Mouse (Mus musculus): Measurements from ENCODE around the gene Ptprg.
A peak's percentile ranks its signal among the peaks of the same experiment; 100 is the strongest.

The Ptprg gene

DNA sequence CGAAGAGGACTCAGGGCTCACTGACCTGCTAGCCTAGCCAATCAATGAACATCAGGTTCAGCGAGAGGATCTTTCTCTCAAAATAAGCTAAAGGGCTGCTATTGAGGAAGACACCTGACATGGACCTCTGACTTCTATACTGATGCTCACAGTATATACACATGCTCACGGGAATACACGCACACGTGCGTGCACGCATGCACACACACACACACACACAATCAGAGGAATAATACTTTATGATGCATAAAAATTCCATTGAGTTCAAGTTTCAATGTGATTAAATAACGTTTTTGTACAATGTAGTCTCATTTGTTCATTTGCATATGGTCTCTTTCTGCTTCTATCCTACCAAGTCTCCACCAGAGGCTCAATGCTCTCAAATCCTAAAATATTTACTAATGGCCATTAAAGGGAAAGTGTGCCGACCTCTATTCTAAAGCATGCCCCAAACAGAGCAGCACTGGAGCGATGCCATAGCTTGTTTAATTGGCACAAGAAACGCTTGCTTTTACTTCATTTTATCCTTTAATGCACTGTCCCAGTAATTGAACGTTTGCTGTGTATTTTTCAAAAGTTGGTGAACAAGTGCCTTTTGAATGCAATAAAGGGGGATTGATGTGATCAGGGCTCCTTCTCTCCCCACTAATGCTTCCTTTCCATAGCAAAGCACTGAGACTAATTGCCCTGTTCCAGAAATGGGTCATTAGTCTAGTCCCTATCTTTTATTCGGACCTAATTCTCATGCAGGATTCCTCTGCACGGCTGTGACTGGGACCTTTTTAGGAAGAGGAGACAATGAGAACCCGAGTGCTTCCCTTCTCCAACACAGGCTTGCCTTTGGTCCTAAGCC is 407.2 kb downstream of the Ptprg start:
- no peak for DNase-seq (ENCODE audit: low read depth, low spot score)

- no peak for DNase-seq (ENCODE audit: low read depth, low spot score)
Measured at GRCm38 (mm10) chr14:11962101-11962500, 408.8 kb downstream of the Ptprg start.

- DNase-seq (ENCODE audit: low read depth, low spot score), result peak; percentile 89
Measured at GRCm38 (mm10) chr14:11962561-11962960, 409.2 kb downstream of the Ptprg start.

GRCm38 (mm10) chr14:11963791-11964190 is 410.5 kb downstream of the Ptprg start:
- peak; percentile 48 for DNase-seq (ENCODE audit: low read depth, low spot score)

- peak; percentile 71 for DNase-seq (ENCODE audit: low read depth, low spot score)
Measured at GRCm38 (mm10) chr14:11964326-11964725, 411.0 kb downstream of the Ptprg start.

DNA sequence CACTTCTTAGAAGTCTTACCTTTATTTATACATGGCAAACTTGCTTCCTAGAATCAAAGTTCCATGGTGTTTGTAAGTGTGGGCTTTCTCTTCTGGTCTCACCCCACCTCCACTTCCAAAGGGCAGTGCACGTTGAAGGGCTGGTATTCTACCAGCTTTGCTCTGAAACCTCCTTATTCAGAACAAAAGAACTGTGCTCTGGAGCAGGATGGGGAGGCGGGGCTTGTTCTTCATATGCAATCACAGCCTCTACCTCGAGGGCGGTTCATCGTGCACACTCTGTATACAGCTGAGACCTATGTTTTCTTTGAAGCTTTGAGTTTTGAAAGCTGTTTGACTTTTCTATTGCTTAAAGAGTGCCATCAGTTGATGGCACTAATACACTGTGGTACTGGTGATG is 412.5 kb downstream of the Ptprg start:
- peak; percentile 71 for DNase-seq (ENCODE audit: low read depth, low spot score)

GRCm38 (mm10) chr14:11981764-11982163 is 428.4 kb downstream of the Ptprg start:
- DNase-seq (ENCODE audit: low read depth, low spot score), result no peak

DNA sequence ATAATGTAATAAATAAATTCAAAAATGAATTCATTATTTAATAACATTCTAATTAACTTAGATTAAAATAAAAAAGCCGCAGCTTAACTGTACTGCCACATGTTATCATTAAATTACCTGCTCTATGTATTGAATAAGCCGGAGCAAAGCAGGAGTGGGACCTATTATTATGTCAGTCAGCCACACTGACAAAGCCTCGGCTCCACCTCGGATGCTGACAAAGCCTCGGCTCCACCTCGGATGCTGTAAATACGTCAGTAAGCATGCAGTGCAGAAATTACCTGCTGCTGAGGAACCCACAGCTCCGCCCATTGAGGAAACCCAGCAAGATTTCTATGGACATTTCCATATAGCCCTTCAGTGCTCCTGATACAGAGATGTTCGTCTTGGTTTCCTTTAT is 429.7 kb downstream of the Ptprg start:
- DNase-seq (ENCODE audit: low read depth, low spot score), result no peak

- no peak for DNase-seq (ENCODE audit: low read depth, low spot score)
Measured at GRCm38 (mm10) chr14:11984086-11984485, 430.8 kb downstream of the Ptprg start.

GRCm38 (mm10) chr14:11988975-11989374 is 435.6 kb downstream of the Ptprg start:
- no peak for DNase-seq (ENCODE audit: low read depth, low spot score)

- DNase-seq (ENCODE audit: low read depth, low spot score), result peak; percentile 78
Measured at GRCm38 (mm10) chr14:11991151-11991550, 437.8 kb downstream of the Ptprg start.

GRCm38 (mm10) chr14:11992111-11992510 is 438.8 kb downstream of the Ptprg start:
- DNase-seq (ENCODE audit: low read depth, low spot score), result no peak

GRCm38 (mm10) chr14:11992534-11992933 is 439.2 kb downstream of the Ptprg start:
- DNase-seq (ENCODE audit: low read depth, low spot score), result no peak

GRCm38 (mm10) chr14:11997555-11997954 is 444.2 kb downstream of the Ptprg start:
- DNase-seq (ENCODE audit: low read depth, low spot score), result no peak

GRCm38 (mm10) chr14:11998464-11998863 is 445.1 kb downstream of the Ptprg start:
- no peak for DNase-seq (ENCODE audit: low read depth, low spot score)

DNA sequence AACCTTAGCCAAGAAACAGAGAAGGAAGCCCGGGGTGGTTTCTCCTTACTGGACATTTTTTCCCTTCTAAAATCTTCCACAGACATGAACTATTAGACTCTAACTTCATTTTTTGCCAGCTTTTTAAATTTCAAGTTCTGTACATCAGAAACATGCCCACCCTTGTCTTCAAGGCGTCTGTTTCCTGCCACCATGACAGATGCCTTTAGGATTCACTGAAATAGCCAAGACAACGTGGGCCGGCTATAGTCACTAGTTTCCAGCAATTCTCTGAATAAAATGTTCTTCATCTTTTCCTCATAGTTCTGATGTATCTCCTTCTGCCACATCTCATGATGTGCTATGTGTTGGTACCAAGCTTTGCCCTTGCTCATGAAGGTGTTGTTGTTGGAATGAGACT is 450.7 kb downstream of the Ptprg start:
- no peak for DNase-seq (ENCODE audit: low read depth, low spot score)

DNA sequence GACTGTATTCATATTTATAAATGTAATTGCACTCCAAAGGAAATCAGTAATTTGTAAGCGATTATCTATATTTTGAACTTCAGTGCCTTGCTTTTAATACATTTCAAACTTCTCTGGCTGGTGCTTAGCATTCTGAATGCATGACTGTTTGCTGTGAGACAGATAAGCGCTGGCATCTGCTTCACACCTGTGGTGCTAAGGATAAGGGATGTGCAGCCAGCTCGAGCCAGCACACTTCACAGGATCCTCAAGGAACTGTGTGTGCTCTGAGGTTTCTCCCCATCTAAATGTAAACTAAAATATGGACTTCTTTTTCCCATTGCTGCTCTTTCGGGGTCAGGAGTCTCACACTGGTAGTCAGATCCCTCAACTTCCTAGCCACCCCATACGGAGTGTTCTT is 458.4 kb downstream of the Ptprg start:
- no peak for DNase-seq (ENCODE audit: low read depth, low spot score)

DNA sequence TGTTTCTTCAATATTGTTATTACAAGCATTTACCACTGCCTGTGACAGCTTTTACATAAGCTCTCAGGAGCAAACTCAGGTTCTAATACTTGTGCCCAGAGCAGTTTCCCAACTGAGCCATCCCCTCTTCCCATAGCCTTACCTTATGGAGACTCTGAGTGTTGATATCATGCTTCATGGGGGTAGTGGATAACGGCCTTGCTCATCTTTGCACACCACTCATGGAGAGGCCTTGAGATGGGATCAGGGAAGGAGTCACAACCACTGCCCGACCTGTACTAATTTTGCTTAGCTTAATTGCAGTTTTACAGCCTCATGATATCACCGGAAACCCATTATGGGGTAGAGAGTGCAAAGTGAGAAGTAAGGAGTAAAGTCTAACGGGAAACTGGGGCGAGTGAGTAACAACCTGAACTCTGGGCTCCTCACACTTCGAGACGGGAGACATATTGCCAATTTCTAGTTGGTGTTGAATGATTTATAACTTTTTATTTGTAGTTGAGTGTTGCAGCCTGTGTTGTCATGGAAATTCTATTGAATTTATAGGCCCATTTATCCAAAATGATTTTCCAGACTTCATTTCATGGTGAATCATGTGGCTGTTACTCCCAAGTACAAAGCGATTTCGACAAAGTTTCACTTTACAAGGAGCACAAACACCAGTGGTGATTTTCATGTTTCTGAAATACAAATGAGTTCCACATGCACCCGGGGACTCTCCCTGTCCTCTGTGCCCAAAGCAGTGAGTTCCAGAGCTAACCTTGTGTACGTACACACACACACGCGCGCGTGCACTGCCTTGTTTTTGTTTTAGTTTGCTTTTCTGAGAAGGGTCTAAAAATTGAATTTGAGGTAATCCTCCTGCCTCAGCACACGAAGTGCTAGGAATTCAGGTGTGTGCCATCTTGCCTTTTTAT is 472.7 kb downstream of the Ptprg start:
- no peak for DNase-seq (ENCODE audit: low read depth, low spot score)

DNA sequence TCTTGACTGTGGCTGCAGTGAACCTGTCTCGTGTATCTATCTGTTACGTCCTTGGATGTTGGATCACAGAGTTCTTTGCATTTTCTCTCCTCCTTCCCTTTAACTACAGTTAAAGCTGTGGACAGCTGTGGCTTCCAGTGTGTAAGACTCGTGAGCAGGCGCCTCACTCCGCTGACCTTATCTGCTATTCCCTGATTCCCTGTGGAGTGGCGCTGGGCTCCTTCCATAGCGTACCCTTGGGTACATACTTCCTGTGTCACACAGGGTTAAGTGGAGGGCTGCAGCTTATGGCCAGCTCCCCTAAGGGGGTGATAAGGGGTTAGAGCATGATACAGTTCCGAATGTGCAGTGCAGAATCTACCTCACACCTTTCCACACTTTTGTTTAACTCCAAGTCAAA is 473.9 kb downstream of the Ptprg start:
- DNase-seq (ENCODE audit: low read depth, low spot score), result no peak

GRCm38 (mm10) chr14:12029926-12030325 is 476.6 kb downstream of the Ptprg start:
- DNase-seq (ENCODE audit: low read depth, low spot score), result peak; percentile 14

DNA sequence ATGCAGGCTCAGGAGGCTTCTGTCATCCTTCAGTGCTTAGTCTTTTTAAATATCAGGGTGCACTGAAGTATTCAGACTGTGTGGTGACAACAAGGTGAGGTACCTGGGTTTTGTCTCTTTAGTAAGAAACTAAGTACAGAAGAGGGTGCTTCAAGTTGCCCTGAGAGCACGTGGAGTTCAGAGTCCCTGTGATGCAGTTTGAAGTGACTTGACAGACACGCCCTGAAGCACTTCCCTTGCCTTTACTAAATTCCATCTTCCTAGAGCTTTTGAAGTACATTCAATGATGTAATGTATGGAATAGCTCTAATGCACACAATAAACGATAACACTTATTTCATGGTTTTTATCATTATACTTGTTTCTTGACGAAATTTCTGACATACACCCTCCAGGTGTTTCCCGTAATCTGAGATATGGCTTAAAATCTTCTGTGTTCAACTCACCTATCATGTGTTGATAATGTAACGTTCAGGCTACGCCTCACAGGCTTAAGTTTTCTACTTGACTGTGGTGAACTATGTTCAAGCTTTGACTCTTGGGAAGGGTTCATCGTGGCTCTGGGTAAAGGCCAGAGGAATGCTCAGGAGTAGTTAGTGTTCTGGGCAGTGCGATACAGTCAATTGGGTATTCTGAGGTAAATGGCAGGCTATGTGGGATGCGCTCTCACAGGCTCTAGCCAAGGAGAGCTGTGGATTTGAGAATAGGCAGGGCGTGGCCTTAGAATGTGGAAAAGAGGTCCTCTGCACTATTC is 483.4 kb downstream of the Ptprg start:
- DNase-seq (ENCODE audit: low read depth, low spot score), result no peak

- no peak for DNase-seq (ENCODE audit: low read depth, low spot score)
Measured at GRCm38 (mm10) chr14:12039743-12040142, 486.4 kb downstream of the Ptprg start.

Data from R1 (cell line).